Mouse (Mus musculus): ENCODE results near the gene Zbtb42.

DNA sequence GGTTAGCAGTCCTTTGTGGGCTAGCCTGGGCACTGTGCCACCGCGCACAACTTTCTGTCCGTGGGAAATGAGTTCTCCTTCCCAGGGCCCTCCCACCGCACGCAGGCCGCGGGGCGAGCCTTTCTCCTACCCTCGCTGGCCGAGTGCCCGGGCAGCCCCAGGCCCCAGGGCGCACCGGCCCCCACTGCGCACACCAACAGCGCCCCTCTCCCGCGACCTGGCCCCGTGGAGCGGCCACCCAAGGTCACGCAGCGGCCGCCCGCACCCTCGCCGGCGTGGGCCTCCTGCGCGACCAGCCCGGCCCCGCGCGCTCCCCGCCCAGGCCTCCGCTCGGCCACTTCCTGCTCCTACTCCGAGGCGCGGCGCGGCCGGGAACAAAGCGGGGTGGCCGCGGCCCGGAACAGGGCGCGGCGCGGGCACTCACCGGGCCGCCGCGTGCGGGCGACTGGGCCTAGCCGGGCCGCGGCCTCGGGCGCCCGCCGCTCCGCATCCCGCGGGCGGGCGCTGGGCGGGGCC is 5.0 kb upstream of the Zbtb42 start:
- TF ChIP-seq CTCF (IDR thresholded peaks at IDR 0.05; ENCODE audit: control insufficient read depth, insufficient read depth, low read length) (no peak), POLR2A (IDR thresholded peaks at IDR 0.05; ENCODE audit: borderline replicate concordance, control insufficient read depth, low read depth, low read length) (no peak; the same call in 1 of the 2 replicates)

All from bone marrow, adult 2 months (tissue).